Mouse (Mus musculus) MEL (cell line): ENCODE measurements around the gene Lce1h. TPM values are rescaled to one million over a fixed set of nuclear protein-coding genes. Genes with fewer than 3 reads are reported as not detected.

Experiments
- DNase-seq: peaks from one replicate; pipeline ENCODE4 v3.0.0; 2011; ENCODE audit warnings: low read depth, low spot score
- H3K27ac ChIP-seq: 2 replicates; pipeline ENCODE4 v1.5.1; 2012; ENCODE audit warnings: low read depth, mild to moderate bottlenecking, control low read depth, low read length, moderate library complexity; ENCODE audit not compliant: control insufficient read depth
- H3K27me3 ChIP-seq, 2 experiments: fragments of 150-350 bp in 1 of 2; sonication (generic) in 1 of 2; 2 replicates each; pipeline ENCODE4 v1.6.1; 2012; ENCODE audit warnings: low read length in 2 of 2, mild to moderate bottlenecking in 2 of 2, improper control_type of control experiment in 1 of 2, moderate library complexity in 1 of 2; ENCODE audit not compliant: insufficient read depth in 2 of 2, control insufficient read depth in 1 of 2
- H3K36me3 ChIP-seq, 2 experiments: 2 replicates each; pipeline ENCODE4 v1.6.1; 2012 to 2014; ENCODE audit warnings: low read length in 2 of 2, improper control_type of control experiment in 1 of 2, inconsistent platforms in 1 of 2, mild to moderate bottlenecking in 1 of 2; ENCODE audit not compliant: insufficient read depth in 2 of 2, control insufficient read depth in 1 of 2
- H3K4me1 ChIP-seq, 2 experiments: fragments of 150-350 bp in 1 of 2; sonication (generic) in 1 of 2; 2 replicates each; pipeline ENCODE4 v1.6.1; 2012; ENCODE audit warnings: low read length in 2 of 2, improper control_type of control experiment in 1 of 2, mild to moderate bottlenecking in 1 of 2; ENCODE audit not compliant: insufficient read depth in 2 of 2, control insufficient read depth in 1 of 2
- H3K4me3 ChIP-seq, 2 experiments: fragments of 150-350 bp in 1 of 2; sonication (generic) in 1 of 2; 2 replicates each; pipeline ENCODE4 v1.5.1; 2012; ENCODE audit warnings: low read depth in 2 of 2, low read length in 2 of 2, mild to moderate bottlenecking in 2 of 2, moderate library complexity in 2 of 2, control low read depth in 1 of 2, improper control_type of control experiment in 1 of 2; ENCODE audit not compliant: control insufficient read depth in 1 of 2, insufficient read depth in 1 of 2
- H3K79me2 ChIP-seq: 2 replicates; pipeline ENCODE4 v1.6.1; 2012; ENCODE audit warnings: mild to moderate bottlenecking, low read length, moderate library complexity; ENCODE audit not compliant: control insufficient read depth, poor library complexity, insufficient read depth
- H3K9ac ChIP-seq: 2 replicates; pipeline ENCODE4 v1.6.1; 2012; ENCODE audit warnings: low read depth, mild to moderate bottlenecking, control low read depth, low read length, moderate library complexity; ENCODE audit not compliant: control insufficient read depth, poor library complexity, severe bottlenecking
- H3K9me3 ChIP-seq: fragments of 150-350 bp; sonication (generic); replicated peaks from 2 replicates; pipeline ENCODE4 v1.6.1; 2012; ENCODE audit warnings: mild to moderate bottlenecking, low read length, improper control_type of control experiment, moderate library complexity; ENCODE audit not compliant: insufficient read depth
- CHD1 ChIP-seq: IDR thresholded peaks from 2 replicates; pipeline ENCODE4 v1.6.1; 2012; ENCODE audit warnings: low read depth, mild to moderate bottlenecking, inconsistent platforms, low read length, improper control_type of control experiment
- E2F4 ChIP-seq: IDR thresholded peaks from 2 replicates; pipeline ENCODE4 v1.6.1; 2011; ENCODE audit warnings: low read depth, low read length, improper control_type of control experiment, borderline replicate concordance
- EP300 ChIP-seq, 2 experiments: IDR thresholded peaks; 2 replicates each; pipeline ENCODE4 v1.6.1; 2011; ENCODE audit warnings: improper control_type of control experiment in 2 of 2, low read length in 2 of 2, low read depth in 1 of 2, mild to moderate bottlenecking in 1 of 2
- GATA1 ChIP-seq: IDR thresholded peaks from 2 replicates; pipeline ENCODE4 v1.6.1; 2011; ENCODE audit warnings: low read depth, low read length, improper control_type of control experiment
- HCFC1 ChIP-seq: IDR thresholded peaks from 2 replicates; pipeline ENCODE4 v1.6.1; 2012; ENCODE audit warnings: low read depth, mild to moderate bottlenecking, inconsistent platforms, low read length, improper control_type of control experiment, moderate library complexity
- JUND ChIP-seq: IDR thresholded peaks from 2 replicates; pipeline ENCODE4 v1.6.1; 2011; ENCODE audit warnings: low read depth, mild to moderate bottlenecking, improper control_type of control experiment, low read length
- MAFK ChIP-seq: IDR thresholded peaks from 2 replicates; pipeline ENCODE4 v1.6.1; 2011; ENCODE audit warnings: low read depth, mild to moderate bottlenecking, low read length, improper control_type of control experiment, borderline replicate concordance
- MAX ChIP-seq: IDR thresholded peaks from 2 replicates; pipeline ENCODE4 v1.6.1; 2011; ENCODE audit warnings: low read length, improper control_type of control experiment
- MXI1 ChIP-seq: IDR thresholded peaks from 2 replicates; pipeline ENCODE4 v1.6.1; 2011; ENCODE audit warnings: mild to moderate bottlenecking, low read depth, low read length, improper control_type of control experiment
- MYB ChIP-seq: IDR thresholded peaks from 2 replicates; pipeline ENCODE4 v1.6.1; 2011; ENCODE audit warnings: mild to moderate bottlenecking, low read depth, low read length, improper control_type of control experiment
- MYC ChIP-seq: IDR thresholded peaks from 2 replicates; pipeline ENCODE4 v1.6.1; 2011; ENCODE audit warnings: low read depth, mild to moderate bottlenecking, low read length, improper control_type of control experiment, moderate library complexity
- POLR2A ChIP-seq, 2 experiments: IDR thresholded peaks; 2 replicates each; pipeline ENCODE4 v1.6.1; 2011 to 2012; ENCODE audit warnings: low read length in 2 of 2, mild to moderate bottlenecking in 2 of 2, control low read depth in 1 of 2, improper control_type of control experiment in 1 of 2, low read depth in 1 of 2, moderate library complexity in 1 of 2; ENCODE audit not compliant: control insufficient read depth in 1 of 2, insufficient read depth in 1 of 2, poor library complexity in 1 of 2
- POLR2AphosphoS5 ChIP-seq: IDR thresholded peaks from 2 replicates; pipeline ENCODE4 v1.6.1; 2012; ENCODE audit warnings: low read depth, borderline replicate concordance, mild to moderate bottlenecking, inconsistent platforms, low read length, moderate library complexity, mixed read lengths
- RAD21 ChIP-seq: IDR thresholded peaks from 2 replicates; pipeline ENCODE4 v1.6.1; 2011; ENCODE audit warnings: mild to moderate bottlenecking, low read depth, low read length, improper control_type of control experiment
- SIN3A ChIP-seq: IDR thresholded peaks from 2 replicates; pipeline ENCODE4 v1.6.1; 2012; ENCODE audit warnings: low read length, improper control_type of control experiment, inconsistent platforms
- SMC3 ChIP-seq: IDR thresholded peaks from 2 replicates; pipeline ENCODE4 v1.6.1; 2011; ENCODE audit warnings: low read depth, low read length, improper control_type of control experiment
- TBP ChIP-seq: IDR thresholded peaks from 2 replicates; pipeline ENCODE4 v1.8.0; 2011; ENCODE audit warnings: low read depth, low read length, improper control_type of control experiment
- ZC3H11A ChIP-seq: IDR thresholded peaks from 2 replicates; pipeline ENCODE4 v1.6.1; 2012; ENCODE audit warnings: low read depth, mild to moderate bottlenecking, inconsistent platforms, low read length, improper control_type of control experiment
- ZMIZ1 ChIP-seq: IDR thresholded peaks from 2 replicates; pipeline ENCODE4 v1.6.1; 2012; ENCODE audit warnings: low read depth, mild to moderate bottlenecking, inconsistent platforms, low read length, improper control_type of control experiment, moderate library complexity
- polyA plus RNA-seq, 2 experiments: library from polyadenylated mRNA; stranded (reverse) in 1 of 2; unstranded in 1 of 2; fragments of >175 nt in 1 of 2; fragments of >200 nt in 1 of 2; gene quantifications; 2 replicates each; pipeline versions ENCODE4 v1.2.1 to v1.2.4; 2012; ENCODE audit warnings: low replicate concordance in 2 of 2, low read depth in 1 of 2; ENCODE audit not compliant: insufficient read length in 2 of 2, insufficient read depth in 1 of 2, missing spikeins in 1 of 2
- total RNA-seq: library from RNA; depleted of rRNA; stranded (reverse); fragments of 300-350 nt; gene quantifications from 2 replicates; pipeline ENCODE4 v1.2.3, GENCODE M21; 2012

The Lce1h gene
- total and polyA plus RNA-seq, 3 experiments = not detected

GRCm38 (mm10) chr3:92722631-92723030, 42.2 kb downstream of the Lce1h start:
- H3K4me3 ChIP-seq = no peak overlapping the region
- no peak for DNase-seq
- H3K79me2 ChIP-seq = no peaks in the 10 kb centered on the region
- no peaks in the 10 kb centered on the region for H3K4me1 ChIP-seq
- TF ChIP-seq HCFC1 (no peak), ZC3H11A (no peak)
- no peaks in the 10 kb centered on the region; a peak in 1 of 4 replicates for H3K27me3 ChIP-seq
- H3K9me3 ChIP-seq = no peaks in the 10 kb centered on the region
- no peak overlapping the region for H3K9ac ChIP-seq
- H3K27ac ChIP-seq = no peak overlapping the region
- H3K36me3 ChIP-seq = no peaks in the 10 kb centered on the region

- Histone ChIP-seq H3K36me3 (no peaks in the 10 kb centered on the region), H3K4me3 (no peak within 1 kb of the TSS), H3K4me1 (no peaks in the 10 kb centered on the region), H3K79me2 (no peaks in the 10 kb centered on the region), H3K27me3 (no peaks in the 10 kb centered on the region), H3K27ac (no peak within 1 kb of the TSS), H3K9me3 (no peaks in the 10 kb centered on the region), H3K9ac (no peak within 1 kb of the TSS)
- no peak for DNase-seq
- TF ChIP-seq MAFK = no peak
- no peak for TF ChIP-seq POLR2A (IDR thresholded peaks at IDR 0.05; ENCODE audit: control insufficient read depth in 1 of 2, insufficient read depth in 1 of 2, low read depth in 1 of 2, low read length in 2 of 2, poor library complexity in 1 of 2)
- TF ChIP-seq SIN3A = no peak
- TF ChIP-seq MXI1 = no peak
- no peak for TF ChIP-seq ZMIZ1
- no peak for TF ChIP-seq E2F4
- no peak for TF ChIP-seq GATA1
- no peak for TF ChIP-seq MYC
- TF ChIP-seq MYB = no peak
- no peak for TF ChIP-seq EP300 (IDR thresholded peaks at IDR 0.05; ENCODE audit: low read depth in 1 of 2, low read length in 2 of 2)
- no peak for TF ChIP-seq RAD21
- no peak for TF ChIP-seq JUND
- TF ChIP-seq TBP = no peak
- TF ChIP-seq MAX = no peak
- no peak for TF ChIP-seq CHD1
- no peak for TF ChIP-seq POLR2AphosphoS5
- TF ChIP-seq SMC3 = no peak
These were observed 44.6 kb downstream of the Lce1h start, which contains the start of gene Lce1f for GRCm38 (mm10) chr3:92720250-92720649. Gene Lce1f (minus strand): TSS chr3:92720350.
